29 mouse cellular contexts compared by ENCODE assay signal in the genomic region with DNA sequence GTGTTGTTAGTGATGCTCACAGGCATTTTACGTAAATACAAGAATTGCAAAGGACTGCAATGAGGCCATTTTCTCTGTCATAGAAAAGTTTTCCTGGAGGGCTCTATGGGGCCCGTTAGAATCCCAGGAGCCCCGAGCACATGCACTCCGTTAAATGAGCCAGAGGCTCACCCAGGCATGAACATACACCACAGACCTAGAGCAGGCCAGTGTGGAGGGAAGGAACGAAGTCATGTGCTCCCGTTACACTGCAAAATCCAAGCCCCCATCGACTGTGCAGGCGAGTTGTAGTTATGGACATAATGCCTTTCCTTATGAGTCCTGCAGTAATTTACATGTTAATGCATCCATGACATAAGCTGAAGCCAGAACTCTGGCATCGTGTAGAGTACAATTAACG.
DNase-seq lines count a peak whose midpoint lies in the region; ATAC-seq and TF ChIP-seq lines count a peak whose summit lies in the region.
"Had no signal": no experiment of that assay in that cellular context is flagged by ENCODE, and none has a peak within 500 bp of the region (broad histone marks: within the 10 kb centered on the region; RNA-seq: fewer than 3 reads in every experiment).

No protein-coding gene starts in this region.

- no peak overlapping the region for H3K27ac ChIP-seq in heart, embryonic 10.5 days
- H3K27ac ChIP-seq in embryonic fibroblast, embryonic 13.5 days (ENCODE audit: insufficient read depth, low read length) = 0 out of 2 replicates have a peak overlapping the region, but pooled peaks have one; percentile 6
- H3K27ac ChIP-seq in forebrain, embryonic 15.5 days (replicated peaks) = no peak overlapping the region
- H3K27ac ChIP-seq: embryonic facial prominence, embryonic 13.5 days; heart, adult 2 months; kidney, postnatal 0 days; limb, embryonic 10.5 days; liver, embryonic 15.5 days; lung, embryonic 15.5 days; neural tube, embryonic 12.5 days had no signal

- no peaks in the 10 kb centered on the region for H3K27me3 ChIP-seq in heart, embryonic 10.5 days (ENCODE audit: insufficient read depth, poor library complexity, severe bottlenecking)
- H3K27me3 ChIP-seq in forebrain, embryonic 15.5 days = no peaks in the 10 kb centered on the region
- H3K27me3 ChIP-seq: CH12.LX; embryonic facial prominence, embryonic 13.5 days; liver, embryonic 15.5 days; lung, embryonic 15.5 days; neural tube, embryonic 12.5 days; Patski had no signal

- ATAC-seq in forebrain, embryonic 15.5 days (replicated peaks) = peak; percentile 72; the same call in 1 of the 2 replicates
- ATAC-seq: inflammation-experienced regulatory T-cells, adult 6 months; Patski had no signal

- TF ChIP-seq POLR2A in embryonic fibroblast, embryonic 13.5 days (IDR thresholded peaks at IDR 0.05; ENCODE audit: low read depth, low read length) = no peak

- H3K4me1 ChIP-seq in heart, embryonic 10.5 days = no peaks in the 10 kb centered on the region
- H3K4me1 ChIP-seq in embryonic fibroblast, embryonic 13.5 days (ENCODE audit: control insufficient read depth, insufficient read depth, low read length) = peaks cover 10% of the 10 kb centered on the region; the same call in 1 of the 2 replicates
- H3K4me1 ChIP-seq in forebrain, embryonic 15.5 days = peaks cover 15% of the 10 kb centered on the region
- H3K4me1 ChIP-seq: liver, embryonic 15.5 days; neural tube, embryonic 12.5 days had no signal

- H3K9me3 ChIP-seq in heart, embryonic 10.5 days = no peaks in the 10 kb centered on the region
- no peaks in the 10 kb centered on the region for H3K9me3 ChIP-seq in forebrain, embryonic 15.5 days
- H3K9me3 ChIP-seq: embryonic facial prominence, embryonic 13.5 days; G1E; limb, embryonic 10.5 days; liver, embryonic 15.5 days; lung, embryonic 15.5 days; neural tube, embryonic 12.5 days had no signal

- no peak for TF ChIP-seq CTCF in embryonic fibroblast, embryonic 13.5 days (IDR thresholded peaks at IDR 0.05; ENCODE audit: borderline replicate concordance, insufficient read depth, low read length)

- no peaks in the 10 kb centered on the region for H3K36me3 ChIP-seq in heart, embryonic 10.5 days
- H3K36me3 ChIP-seq in forebrain, embryonic 15.5 days = no peaks in the 10 kb centered on the region
- H3K36me3 ChIP-seq: embryonic facial prominence, embryonic 13.5 days; G1E; limb, embryonic 10.5 days; liver, embryonic 15.5 days; lung, embryonic 15.5 days; neural tube, embryonic 12.5 days had no signal

- no peak overlapping the region for H3K9ac ChIP-seq in forebrain, embryonic 15.5 days (replicated peaks)
- H3K9ac ChIP-seq: embryonic facial prominence, embryonic 13.5 days; liver, embryonic 15.5 days; lung, embryonic 15.5 days; neural tube, embryonic 12.5 days had no signal

- no peak overlapping the region for H3K4me3 ChIP-seq in heart, embryonic 10.5 days
- H3K4me3 ChIP-seq in embryonic fibroblast, embryonic 13.5 days (ENCODE audit: insufficient read depth, low read length) = no peak overlapping the region
- H3K4me3 ChIP-seq in forebrain, embryonic 15.5 days = no peak overlapping the region
- H3K4me3 ChIP-seq: embryonic facial prominence, embryonic 13.5 days; heart, adult 2 months; limb, embryonic 10.5 days; liver, embryonic 15.5 days; lung, embryonic 15.5 days; neural tube, embryonic 12.5 days had no signal

- 84% methylated on average over 10 of the region's 10 CpGs for WGBS in heart, embryonic 10.5 days
- WGBS in forebrain, embryonic 15.5 days = 42% methylated on average over 10 of the region's 10 CpGs

- peak; percentile 80 for DNase-seq in heart, adult 11 months
- no peak for DNase-seq in heart, embryonic 10.5 days (ENCODE audit: low spot score)
- peak; percentile 27 for DNase-seq in retina, embryonic 14.5 days (ENCODE audit: low spot score)
- no peak for DNase-seq in layer of hippocampus, adult 9-10 months (ENCODE audit: low spot score)
- no peak for DNase-seq in adrenal gland, adult 2 months
- DNase-seq: adrenal gland, adult 8-10 months; B cell, adult 2 months; cerebellum, adult 18-20 months; cerebellum, postnatal 14 days; gastrocnemius, postnatal 10 days; heart, adult 2 months; kidney, adult 18-20 months; liver; lung, postnatal 4 days; midbrain, embryonic 14.5 days; right cerebral cortex, postnatal 25 days; spleen, adult 18-20 months had no signal

- H3K4me2 ChIP-seq in forebrain, embryonic 15.5 days (replicated peaks) = no peak overlapping the region
- H3K4me2 ChIP-seq: embryonic facial prominence, embryonic 13.5 days; liver, embryonic 15.5 days; lung, embryonic 15.5 days; neural tube, embryonic 12.5 days had no signal

Comparison
In these comparisons a context has a peak if more than half of its experiments do, and no peak if none do; other contexts are left out.
1. DNase-seq: peak in heart, adult 11 months (single experiment) and retina, embryonic 14.5 days (single experiment); none in heart, embryonic 10.5 days (single experiment), layer of hippocampus, adult 9-10 months (single experiment) and adrenal gland, adult 2 months (single experiment).